Mouse (Mus musculus) limb, embryonic 11.5 days (tissue): ENCODE data around the gene Cdk6. TPM values are rescaled to one million over a fixed set of nuclear protein-coding genes. Genes with fewer than 3 reads are reported as not detected.
"Not testable (repeated sequence)": the region's sequence is repeated elsewhere in the genome, so short reads cannot be mapped to it uniquely, and the experiment has no call there.

ENCODE experiments used
- ATAC-seq: fragments of 200-750 bp; cut with Nextera tagmentation; 2 replicates; pipeline ENCODE4 v1.8.0; 2017; ENCODE audit warnings: low read depth; ENCODE audit not compliant: insufficient number of reproducible peaks, low FRiP score, low TSS enrichment
- DNase-seq: peaks from one replicate; pipeline ENCODE4 v3.0.0-alpha.2; 2015; ENCODE audit warnings: low spot score
- H3K27ac ChIP-seq: fragments of 300-500 bp; sonication (generic); replicated peaks from 2 replicates; pipeline ENCODE4 v1.5.1; 2014; ENCODE audit warnings: low read depth, mild to moderate bottlenecking, low read length
- H3K27me3 ChIP-seq: fragments of 300-500 bp; sonication (generic); 2 replicates; pipeline ENCODE4 v1.6.1; 2014; ENCODE audit warnings: mild to moderate bottlenecking, low read length, mixed read lengths; ENCODE audit not compliant: control insufficient read depth, insufficient read depth
- H3K36me3 ChIP-seq: fragments of 300-500 bp; sonication (generic); 2 replicates; pipeline ENCODE4 v1.6.1; 2014; ENCODE audit warnings: mild to moderate bottlenecking, low read length, moderate library complexity, mixed read lengths; ENCODE audit not compliant: control insufficient read depth, insufficient read depth
- H3K4me1 ChIP-seq: fragments of 300-500 bp; sonication (generic); 2 replicates; pipeline ENCODE4 v1.6.1; 2014; ENCODE audit warnings: low read length, mixed read lengths; ENCODE audit not compliant: control insufficient read depth, insufficient read depth
- H3K4me2 ChIP-seq: fragments of 300-500 bp; sonication (generic); 2 replicates; pipeline ENCODE4 v1.6.1; 2014; ENCODE audit warnings: low read depth, mild to moderate bottlenecking, moderate library complexity; ENCODE audit not compliant: severe bottlenecking
- H3K4me3 ChIP-seq: fragments of 300-500 bp; sonication (generic); 2 replicates; pipeline ENCODE4 v1.5.1; 2014; ENCODE audit warnings: low read depth, low read length
- H3K9ac ChIP-seq: fragments of 300-500 bp; sonication (generic); 2 replicates; pipeline ENCODE4 v1.6.1; 2014; ENCODE audit warnings: mild to moderate bottlenecking, low read length
- H3K9me3 ChIP-seq: fragments of 300-500 bp; sonication (generic); 2 replicates; pipeline ENCODE4 v1.6.1; 2016; ENCODE audit warnings: low read length; ENCODE audit not compliant: control insufficient read depth
- WGBS: fragments of 180-500 bp; shearing (Covaris S2); extraction: QIAGEN DNeasy Blood & Tissue Kit; methylation state at CpG from one replicate; pipeline ENCODE4 v1.1.7; 2014; 5-methylcytosine and 5-hydroxymethylcytosine counted together
- polyA plus RNA-seq: library from polyadenylated mRNA; unstranded; fragments of >200 nt; fragmentation: Nextera tagmentation; extraction: Ambion mirVana; gene quantifications from 2 replicates; pipeline ENCODE4 v1.2.1, GENCODE M21; 2014

Gene Cdk6
- polyA plus RNA-seq, 1 experiment from 2014 or later, result 31.3 TPM

DNA sequence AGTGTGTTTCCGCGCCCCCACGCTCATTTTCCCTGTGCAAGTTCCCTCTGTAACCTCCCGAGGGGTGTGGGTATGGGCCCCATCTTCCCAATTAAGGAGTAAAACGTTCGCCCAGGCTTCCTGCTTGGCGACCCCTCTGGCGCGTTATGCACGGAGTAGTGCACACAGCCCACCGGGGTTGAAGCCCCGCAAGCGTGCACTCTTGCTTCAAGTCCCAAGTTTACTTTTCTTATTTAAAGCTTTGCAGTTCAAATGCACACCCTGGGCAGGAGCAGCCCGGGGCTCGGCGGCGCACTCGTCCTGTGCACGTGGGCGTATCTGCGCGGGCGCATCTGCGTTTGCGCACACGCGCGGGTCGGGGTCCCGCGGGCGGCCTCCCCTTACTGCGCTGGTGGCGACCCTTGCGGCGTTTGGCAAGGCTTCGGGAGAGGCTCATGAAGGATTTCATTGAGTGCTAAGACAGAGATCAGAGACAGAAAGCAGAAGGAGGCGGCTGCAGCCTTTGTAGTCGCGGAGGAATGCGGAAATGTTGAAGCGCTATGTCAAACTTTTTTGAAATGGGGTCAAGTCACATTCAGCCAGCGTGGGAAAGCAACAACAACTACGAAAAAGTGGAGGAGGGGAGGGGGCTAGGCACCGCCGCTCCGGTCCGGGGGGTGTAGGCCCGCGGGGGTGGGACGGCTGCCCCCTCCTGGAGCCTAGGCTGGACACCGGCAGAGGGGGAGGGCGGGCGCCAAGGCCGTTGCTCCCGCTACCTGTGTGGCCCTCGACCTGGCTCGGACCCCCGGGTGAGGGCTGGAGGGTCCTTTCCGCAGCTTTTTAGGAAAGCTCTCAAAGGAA, 866 bp downstream of the Cdk6 start:
- H3K36me3 ChIP-seq, result no peaks in the 10 kb centered on the region; the same call in 1 of the 2 replicates
- WGBS, result under 1% methylated on average over 60 of the region's 60 CpGs
- no peaks in the 10 kb centered on the region for H3K27me3 ChIP-seq
- H3K4me3 ChIP-seq, result peak overlapping the region; percentile 68
- no peaks in the 10 kb centered on the region for H3K4me1 ChIP-seq
- peak overlapping the region; percentile 76 for H3K27ac ChIP-seq
- H3K9ac ChIP-seq, result peak overlapping the region; percentile 76
- ATAC-seq (peak; percentile 12; the same call in 1 of the 2 replicates), DNase-seq (peak; percentile 81)
- peak overlapping the region; percentile 97 for H3K4me2 ChIP-seq
- H3K9me3 ChIP-seq, result no peaks in the 10 kb centered on the region

DNA sequence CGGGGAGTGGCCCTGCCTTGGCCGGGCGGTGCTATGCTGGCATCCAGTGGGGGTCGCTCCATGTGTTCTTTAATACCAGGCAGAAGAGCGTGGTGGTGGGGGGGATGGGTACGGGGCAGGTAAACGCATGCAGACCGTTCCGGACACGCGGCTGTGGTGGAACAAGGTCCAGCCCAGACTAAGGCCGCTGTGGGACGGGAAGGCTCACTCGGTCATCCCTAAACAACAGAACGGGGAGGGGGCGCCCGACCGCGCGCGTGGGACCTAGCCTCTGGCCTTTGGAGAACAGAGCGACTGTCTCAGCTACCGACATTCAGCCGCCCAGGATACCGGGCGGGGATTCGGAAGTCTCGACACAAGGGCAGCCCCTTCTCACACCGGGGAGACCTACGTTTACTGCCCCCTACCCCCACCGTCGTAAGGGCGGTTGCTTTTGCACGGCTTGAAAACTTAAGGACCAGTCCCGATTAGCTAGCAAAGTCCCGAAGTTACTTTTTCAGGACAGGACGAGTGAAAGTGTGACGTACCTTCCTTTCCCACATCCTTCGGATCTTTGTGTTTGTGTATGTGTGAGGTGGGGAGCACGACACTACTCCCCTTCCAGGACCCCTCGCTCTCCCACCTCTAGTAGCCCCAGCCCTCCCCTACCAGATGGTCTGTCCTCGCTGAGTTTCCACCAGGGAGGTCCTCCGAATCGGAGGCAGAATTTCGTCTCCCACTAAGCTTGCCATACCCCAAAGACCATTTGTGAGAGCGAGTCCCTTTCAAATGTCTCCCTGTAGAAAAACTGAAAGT, 1.7 kb downstream of the Cdk6 start:
- no peaks in the 10 kb centered on the region for H3K27me3 ChIP-seq
- DNase-seq (peak; percentile 71), ATAC-seq (peak; percentile 67)
- no peaks in the 10 kb centered on the region for H3K4me1 ChIP-seq
- peak overlapping the region; percentile 97 for H3K4me2 ChIP-seq
- H3K36me3 ChIP-seq, result no peaks in the 10 kb centered on the region; the same call in 1 of the 2 replicates
- H3K4me3 ChIP-seq, result peak overlapping the region; percentile 68
- H3K9me3 ChIP-seq, result no peaks in the 10 kb centered on the region
- WGBS, result under 1% methylated on average over 46 of the region's 46 CpGs
- peak overlapping the region; percentile 76 for H3K27ac ChIP-seq
- peak overlapping the region; percentile 76 for H3K9ac ChIP-seq

DNA sequence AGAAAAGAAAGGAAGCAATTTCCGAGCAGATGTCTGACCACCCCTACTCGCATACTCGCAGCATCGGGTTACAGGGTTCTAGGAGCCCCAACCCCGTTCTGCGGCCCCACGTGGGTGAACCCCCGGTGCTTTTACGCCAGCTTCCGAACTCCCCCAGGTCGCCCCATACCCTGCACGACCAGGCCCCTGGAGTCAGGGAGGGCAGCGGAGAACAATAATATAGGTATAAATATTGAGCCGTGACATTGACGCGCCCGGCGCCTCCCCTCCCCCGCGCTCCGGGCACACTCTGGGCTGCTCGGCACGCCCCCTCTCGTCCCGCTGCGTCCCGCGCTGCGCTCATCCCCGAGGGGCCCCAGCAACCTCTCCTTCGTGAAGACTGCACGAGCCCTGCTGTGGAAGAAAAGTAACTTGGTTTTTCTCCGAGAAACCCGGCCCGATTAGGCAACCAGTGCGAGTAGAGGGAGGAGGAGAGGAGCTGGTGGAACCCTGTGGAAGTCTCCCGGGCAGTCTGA, 2.3 kb downstream of the Cdk6 start:
- Histone ChIP-seq H3K9me3 (no peaks in the 10 kb centered on the region), H3K4me3 (peak overlapping the region; percentile 68), H3K4me2 (peak overlapping the region; percentile 97), H3K27ac (peak overlapping the region; percentile 76), H3K27me3 (no peaks in the 10 kb centered on the region), H3K4me1 (no peaks in the 10 kb centered on the region), H3K36me3 (no peaks in the 10 kb centered on the region; the same call in 1 of the 2 replicates), H3K9ac (peak overlapping the region; percentile 76)
- under 1% methylated on average over 34 of the region's 37 CpGs for WGBS
- DNase-seq, result peak; percentile 80
- peak; percentile 65 for ATAC-seq

DNA sequence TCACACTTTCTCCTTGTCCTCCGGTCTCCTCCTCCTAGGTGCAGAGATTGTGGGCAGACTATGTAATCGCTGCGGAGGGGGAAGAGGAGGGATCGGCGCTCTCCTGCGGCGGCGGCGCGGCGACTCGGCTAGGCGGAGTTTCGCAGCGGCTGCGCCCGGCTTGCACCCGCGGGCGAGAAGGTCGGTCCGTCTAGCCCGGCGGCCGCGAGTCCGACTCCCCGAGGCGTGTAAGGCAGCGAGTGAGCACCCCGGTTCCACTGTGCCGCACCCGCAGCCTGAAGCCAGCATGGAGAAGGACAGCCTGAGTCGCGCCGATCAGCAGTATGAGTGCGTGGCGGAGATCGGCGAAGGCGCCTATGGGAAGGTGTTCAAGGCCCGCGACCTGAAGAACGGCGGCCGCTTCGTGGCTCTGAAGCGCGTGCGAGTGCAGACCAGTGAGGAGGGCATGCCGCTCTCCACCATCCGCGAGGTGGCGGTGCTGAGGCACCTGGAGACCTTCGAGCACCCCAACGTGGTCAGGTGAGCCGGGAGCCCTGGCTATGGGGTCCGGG, 2.9 kb downstream of the Cdk6 start:
- no peaks in the 10 kb centered on the region for H3K9me3 ChIP-seq
- peak overlapping the region; percentile 76 for H3K27ac ChIP-seq
- WGBS, result under 1% methylated on average over 51 of the region's 58 CpGs
- H3K27me3 ChIP-seq, result no peaks in the 10 kb centered on the region
- ATAC-seq (peak; percentile 56), DNase-seq (peak; percentile 92)
- H3K4me1 ChIP-seq, result no peaks in the 10 kb centered on the region
- no peaks in the 10 kb centered on the region; the same call in 1 of the 2 replicates for H3K36me3 ChIP-seq
- peak overlapping the region; percentile 97 for H3K4me2 ChIP-seq
- H3K9ac ChIP-seq, result peak overlapping the region; percentile 76
- H3K4me3 ChIP-seq, result peak overlapping the region; percentile 68

DNA sequence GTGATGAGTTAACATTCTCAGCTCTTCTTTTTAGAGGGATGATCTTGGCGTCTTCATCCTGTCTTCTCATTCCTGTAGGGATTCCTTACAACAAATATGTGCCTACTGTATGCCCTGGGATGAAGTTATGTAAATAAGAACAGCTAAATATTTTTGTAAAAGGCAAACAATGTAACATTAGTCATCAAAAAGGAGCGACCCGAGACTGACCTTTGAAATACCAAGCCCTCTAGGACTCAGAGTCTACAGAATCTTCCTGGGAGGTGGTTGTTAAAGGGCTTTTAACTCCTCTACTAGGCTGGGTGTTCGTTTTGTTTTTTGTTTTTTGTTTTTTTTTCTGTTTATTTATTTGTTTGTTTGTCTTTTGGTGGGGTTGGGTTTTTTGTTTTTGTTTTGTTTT, 4.3 kb downstream of the Cdk6 start:
- not testable (repeated sequence) for H3K9ac ChIP-seq, H3K27ac ChIP-seq, H3K4me2 ChIP-seq, ATAC-seq, H3K4me1 ChIP-seq, DNase-seq, H3K27me3 ChIP-seq, H3K4me3 ChIP-seq, H3K9me3 ChIP-seq, H3K36me3 ChIP-seq
- WGBS, result 66% methylated on average over 4 of the region's 4 CpGs

DNA sequence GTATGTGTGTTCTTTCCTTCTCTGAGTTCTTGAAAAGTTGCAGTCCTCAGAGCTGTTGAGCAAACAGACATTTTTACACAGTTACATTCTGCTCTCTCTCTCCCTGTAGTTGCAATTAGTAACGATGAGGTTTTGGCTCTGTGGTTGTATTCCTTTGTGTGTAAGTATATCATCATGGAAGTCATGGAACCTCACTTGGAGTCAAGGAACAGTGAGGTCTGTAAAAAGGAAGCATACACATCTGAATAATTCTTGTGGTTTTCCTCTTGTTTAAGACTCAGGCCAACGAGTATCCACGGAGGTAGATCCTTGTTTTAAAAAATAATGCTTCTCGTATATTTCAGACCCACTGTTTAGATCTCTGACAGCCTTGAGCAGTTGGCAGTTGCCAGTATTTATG, 8.1 kb downstream of the Cdk6 start:
- H3K27me3 ChIP-seq, H3K4me1 ChIP-seq, H3K36me3 ChIP-seq, H3K9me3 ChIP-seq, ATAC-seq, H3K4me3 ChIP-seq, H3K9ac ChIP-seq, H3K27ac ChIP-seq, DNase-seq, H3K4me2 ChIP-seq: not testable (repeated sequence)
- WGBS, result 88% methylated on average over 4 of the region's 4 CpGs

DNA sequence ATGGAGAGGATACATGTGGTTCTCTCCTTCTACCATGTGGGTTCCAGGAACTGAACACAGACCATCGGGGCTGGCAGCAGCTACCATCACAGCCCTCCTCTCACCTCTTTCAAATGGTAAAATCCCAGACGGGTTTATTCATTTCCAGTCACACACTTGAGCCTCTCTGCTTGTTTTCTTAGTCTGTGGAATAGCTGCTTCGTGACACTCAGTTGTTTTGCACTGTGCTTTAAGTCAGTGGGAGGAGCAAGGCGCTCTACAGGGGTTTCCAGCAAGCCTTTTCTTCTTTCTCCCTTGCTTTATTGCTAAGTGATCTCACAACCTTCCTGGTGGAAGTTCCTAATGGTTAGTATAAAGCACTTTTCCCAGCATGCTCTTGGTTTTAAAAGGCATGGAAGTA, 10.6 kb downstream of the Cdk6 start:
- not testable (repeated sequence) for H3K9ac ChIP-seq, H3K4me1 ChIP-seq, H3K4me2 ChIP-seq, H3K9me3 ChIP-seq, H3K27me3 ChIP-seq, H3K36me3 ChIP-seq, H3K27ac ChIP-seq, DNase-seq, H3K4me3 ChIP-seq, ATAC-seq
- 67% methylated on average over 4 of the region's 4 CpGs for WGBS

DNA sequence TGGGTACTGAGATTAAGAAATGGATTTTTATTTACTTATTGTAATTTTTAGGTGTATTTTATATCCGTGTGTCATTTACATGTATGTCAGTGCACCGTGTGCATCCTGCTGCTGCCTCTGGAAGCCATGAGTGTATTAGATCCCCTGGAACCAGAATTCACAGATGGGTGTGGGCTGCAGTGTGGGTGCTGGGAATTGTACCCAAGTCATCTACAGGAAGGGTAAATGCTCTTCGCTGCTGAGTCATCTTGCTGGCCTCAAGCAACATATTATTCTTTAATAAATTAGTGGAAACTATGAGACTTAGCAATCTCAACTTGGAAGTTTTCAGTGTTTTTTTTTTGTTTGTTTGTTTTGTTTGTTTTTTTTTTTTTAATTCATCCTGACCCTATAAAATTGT, 11.0 kb downstream of the Cdk6 start:
- 89% methylated on average over 3 of the region's 3 CpGs for WGBS
- Histone ChIP-seq H3K9me3 (no peaks in the 10 kb centered on the region), H3K27ac (no peak overlapping the region), H3K36me3 (no peaks in the 10 kb centered on the region), H3K9ac (no peak overlapping the region), H3K4me1 (no peaks in the 10 kb centered on the region), H3K4me2 (no peak overlapping the region), H3K27me3 (no peaks in the 10 kb centered on the region), H3K4me3 (no peak overlapping the region)
- no peak for ATAC-seq
- DNase-seq, result no peak
